Mouse (Mus musculus): ENCODE results near the gene Klf13. TPM values are rescaled to one million over a fixed set of nuclear protein-coding genes. Genes with fewer than 3 reads are reported as not detected.

Klf13 gene
- polyA plus RNA-seq, 1 experiment from 2014 or later = 22.1 TPM

DNA sequence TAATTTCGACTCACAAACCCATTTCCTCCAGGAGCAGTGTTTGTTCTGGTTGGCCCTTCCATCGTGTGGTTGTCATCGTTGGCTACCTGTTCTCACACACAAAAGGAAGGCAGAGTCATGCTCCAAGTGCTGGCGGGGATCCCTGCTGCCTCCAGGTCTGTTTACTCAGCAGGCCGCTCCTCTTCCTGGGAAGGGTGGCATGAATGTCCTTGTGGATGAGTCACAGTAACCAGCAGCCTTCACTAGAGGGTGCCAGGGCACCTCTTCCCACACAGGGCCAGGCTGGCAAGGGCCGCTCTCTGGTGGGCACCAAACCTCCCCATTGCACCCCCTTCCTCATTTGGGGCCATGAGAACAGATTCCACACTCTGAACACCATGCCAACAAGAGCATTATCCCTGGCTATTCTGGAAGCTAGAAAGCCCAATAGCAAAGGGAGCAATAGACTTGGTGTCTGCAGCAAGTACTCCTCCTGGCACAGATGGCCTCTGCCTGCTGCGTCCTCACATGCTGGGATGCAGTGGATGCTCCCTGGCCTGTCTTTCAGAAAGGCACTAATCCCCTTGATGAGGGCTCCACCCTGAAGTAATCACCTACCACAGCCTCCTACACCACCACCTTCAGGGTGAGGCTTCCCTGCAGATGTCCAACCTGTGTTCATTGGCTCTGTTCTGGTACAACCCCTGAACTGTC is 86.7 kb downstream of the Klf13 start:
- WGBS = 54% methylated on average over 7 of the region's 7 CpGs
- no peaks in the 10 kb centered on the region for H3K36me3 ChIP-seq (replicated peaks)

More for the DNA sequence above, 86.7 kb downstream of the Klf13 start:
- Histone ChIP-seq H3K9me3 (no peaks in the 10 kb centered on the region), H3K27ac (replicated peaks) (no peak overlapping the region), H3K27me3 (replicated peaks; ENCODE audit: low read depth, poor library complexity, severe bottlenecking) (no peaks in the 10 kb centered on the region), H3K4me1 (no peaks in the 10 kb centered on the region), H3K4me3 (no peak overlapping the region)
- no peak for DNase-seq (ENCODE audit: low spot score)

Other genes with a start within 250 kb of the Klf13 start
- gene E030018B13Rik, start 22.1 kb downstream of the Klf13 start, polyA plus RNA-seq (2016; fragmentation: Nextera tagmentation; extraction: Ambion mirVana) = not detected in 2 replicates
- 13.0 and 16.0 TPM in 2 replicates for gene Trpm1, start 214.9 kb upstream of the Klf13 start, polyA plus RNA-seq (2016; fragmentation: Nextera tagmentation; extraction: Ambion mirVana)